Mouse (Mus musculus): ENCODE data around the gene Olfr1428.
"Not testable (repeated sequence)": the region's sequence is repeated elsewhere in the genome, so short reads cannot be mapped to it uniquely, and the experiment has no call there.

- TF ChIP-seq CTCF (conservative IDR thresholded peaks at IDR 0.05 in 1 of 2, IDR thresholded peaks at IDR 0.05 in 1 of 2; ENCODE audit: low read depth in 2 of 2, low read length in 2 of 2); MAZ (IDR thresholded peaks at IDR 0.05; ENCODE audit: low read depth, low read length): not testable (repeated sequence)
Observed at GRCm38 (mm10) chr19:12067806-12068205, 47.9 kb downstream of the Olfr1428 start.
